Mouse (Mus musculus) megakaryocyte, embryonic 14.5 days (primary cell): ENCODE data around the gene Col16a1.

Experiments
- FLI1 ChIP-seq: IDR thresholded peaks from 2 replicates; pipeline ENCODE4 v1.6.1; 2012; ENCODE audit warnings: low read length, inconsistent platforms, mixed read lengths
- GATA1 ChIP-seq: IDR thresholded peaks from 3 replicates; pipeline ENCODE4 v1.6.1; 2012; ENCODE audit warnings: mixed read lengths, low read length, inconsistent platforms, borderline replicate concordance

DNA sequence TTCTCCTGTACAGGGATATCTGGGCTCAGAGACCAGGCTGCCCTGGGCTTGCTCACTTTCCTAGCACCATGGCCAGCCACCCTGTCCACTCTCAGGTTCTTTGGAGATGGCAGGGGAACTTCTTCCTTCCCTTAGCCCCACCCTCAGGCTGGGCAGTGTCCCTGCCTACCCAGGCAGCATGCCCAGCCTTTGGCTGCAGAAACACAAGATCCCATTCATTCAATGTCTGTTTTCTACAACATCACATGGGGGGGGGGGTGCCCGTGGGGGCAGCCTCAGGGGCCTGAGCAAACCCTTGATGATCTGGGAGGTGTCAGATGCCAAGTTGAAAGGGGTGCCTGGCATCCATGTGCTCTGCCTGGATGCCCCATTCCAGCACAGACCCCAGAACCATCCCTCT is 7.1 kb downstream of the Col16a1 start:
- TF ChIP-seq GATA1 (no peak), FLI1 (no peak)
